21 mouse cellular contexts compared by ENCODE assay signal in genomic region chr5:52550613-52551317, GRCm38 (mm10). TPM values are rescaled to one million over a fixed set of nuclear protein-coding genes. Genes with fewer than 3 reads are reported as not detected.
DNase-seq lines count a peak whose midpoint lies in the region; ATAC-seq and TF ChIP-seq lines count a peak whose summit lies in the region.
"Had no signal": no experiment of that assay in that cellular context is flagged by ENCODE, and none has a peak within 500 bp of the region (broad histone marks: within the 10 kb centered on the region; RNA-seq: fewer than 3 reads in every experiment).

No protein-coding gene starts in this region.

- TF ChIP-seq CTCF in Patski (IDR thresholded peaks at IDR 0.05): no peak

- peak; percentile 23; the same call in 1 of the 2 replicates for ATAC-seq in forebrain, embryonic 12.5 days (ENCODE audit: low FRiP score)
- no peak for ATAC-seq in forebrain, embryonic 11.5 days (replicated peaks; ENCODE audit: low FRiP score)
- no peak for ATAC-seq in Patski
- ATAC-seq in hindbrain, embryonic 14.5 days (ENCODE audit: low FRiP score): peak; percentile 44; the same call in 1 of the 2 replicates
- peak; percentile 70 for ATAC-seq in midbrain, embryonic 16.5 days
- no peak for ATAC-seq in inflammation-experienced regulatory T-cells, adult 6 months
- ATAC-seq: CD4-positive, CD25-positive, alpha-beta regulatory T cell, adult 4 months had no signal

- H3K4me1 ChIP-seq in forebrain, embryonic 12.5 days: no peaks in the 10 kb centered on the region
- no peaks in the 10 kb centered on the region for H3K4me1 ChIP-seq in forebrain, embryonic 11.5 days (replicated peaks; ENCODE audit: control insufficient read depth, insufficient read depth, low read length)
- 0 out of 2 replicates have a peak, but pooled peaks cover 9% of the 10 kb centered on the region for H3K4me1 ChIP-seq in hindbrain, embryonic 14.5 days (replicated peaks; ENCODE audit: control insufficient read depth, insufficient read depth, low read length)
- peaks cover 5% of the 10 kb centered on the region; the same call in 1 of the 2 replicates for H3K4me1 ChIP-seq in midbrain, embryonic 16.5 days (ENCODE audit: control insufficient read depth, insufficient read depth, low read length)
- H3K4me1 ChIP-seq: limb, embryonic 12.5 days; liver, embryonic 13.5 days had no signal

- H3K4me2 ChIP-seq in forebrain, embryonic 12.5 days: no peak overlapping the region
- no peak overlapping the region for H3K4me2 ChIP-seq in forebrain, embryonic 11.5 days (ENCODE audit: low read depth, low read length, severe bottlenecking)
- H3K4me2 ChIP-seq in hindbrain, embryonic 14.5 days (replicated peaks): peak overlapping the region; percentile 21; the same call in 1 of the 2 replicates
- peak overlapping the region; percentile 42 for H3K4me2 ChIP-seq in midbrain, embryonic 16.5 days (ENCODE audit: low read length)
- H3K4me2 ChIP-seq: heart, embryonic 12.5 days; limb, embryonic 12.5 days; liver, embryonic 13.5 days had no signal

- no peak for DNase-seq in forebrain, embryonic 11.5 days (ENCODE audit: low spot score)
- DNase-seq in Patski (ENCODE audit: low read depth, low spot score): peak; percentile 7
- peak; percentile 32 for DNase-seq in hindbrain, embryonic 14.5 days (ENCODE audit: low spot score)
- DNase-seq in urinary bladder, adult 2 months (ENCODE audit: low spot score): no peak
- no peak for DNase-seq in urinary bladder, postnatal 10 days (ENCODE audit: low spot score)
- DNase-seq: cerebellum, adult 11-12 months; kidney, adult 2 months; kidney, postnatal 25 days; layer of hippocampus, adult 9-11 months; liver, embryonic 13.5 days; right cerebral cortex, postnatal 14 days; thymus, postnatal 14 days had no signal

- no peak overlapping the region for H3K27ac ChIP-seq in forebrain, embryonic 12.5 days
- H3K27ac ChIP-seq in forebrain, embryonic 11.5 days (ENCODE audit: low read depth, low read length): no peak overlapping the region
- H3K27ac ChIP-seq in hindbrain, embryonic 14.5 days: peak overlapping the region; percentile 58; the same call in 1 of the 2 replicates
- H3K27ac ChIP-seq in midbrain, embryonic 16.5 days (ENCODE audit: low read length): peak overlapping the region; percentile 40
- H3K27ac ChIP-seq: limb, embryonic 12.5 days; liver, embryonic 13.5 days; stomach, postnatal 0 days had no signal

- CTCF ChIA-PET in Patski (lab: Charles Lee): no interaction called here

- H3K36me3 ChIP-seq in forebrain, embryonic 12.5 days (replicated peaks): no peaks in the 10 kb centered on the region
- H3K36me3 ChIP-seq in forebrain, embryonic 11.5 days (ENCODE audit: control insufficient read depth, insufficient read depth, low read length): no peaks in the 10 kb centered on the region
- no peaks in the 10 kb centered on the region for H3K36me3 ChIP-seq in hindbrain, embryonic 14.5 days (replicated peaks; ENCODE audit: control insufficient read depth, insufficient read depth)
- H3K36me3 ChIP-seq in midbrain, embryonic 16.5 days (ENCODE audit: control insufficient read depth, insufficient read depth, low read length): no peaks in the 10 kb centered on the region
- H3K36me3 ChIP-seq: G1E; heart, embryonic 12.5 days; limb, embryonic 12.5 days; liver, embryonic 13.5 days had no signal

- 88% methylated on average over 13 of the region's 13 CpGs for WGBS in forebrain, embryonic 12.5 days
- WGBS in forebrain, embryonic 11.5 days: 91% methylated on average over 13 of the region's 13 CpGs
- 59% methylated on average over 13 of the region's 13 CpGs for WGBS in hindbrain, embryonic 14.5 days
- WGBS in midbrain, embryonic 16.5 days: 63% methylated on average over 13 of the region's 13 CpGs

- H3K27me3 ChIP-seq in forebrain, embryonic 12.5 days: no peaks in the 10 kb centered on the region
- H3K27me3 ChIP-seq in forebrain, embryonic 11.5 days (ENCODE audit: control insufficient read depth, insufficient read depth, low read length): no peaks in the 10 kb centered on the region
- no peaks in the 10 kb centered on the region for H3K27me3 ChIP-seq in Patski
- no peaks in the 10 kb centered on the region for H3K27me3 ChIP-seq in hindbrain, embryonic 14.5 days (ENCODE audit: control insufficient read depth, insufficient read depth, low read length)
- no peaks in the 10 kb centered on the region for H3K27me3 ChIP-seq in midbrain, embryonic 16.5 days (ENCODE audit: control insufficient read depth, insufficient read depth, low read depth, low read length)
- H3K27me3 ChIP-seq: heart, embryonic 12.5 days; limb, embryonic 12.5 days; liver, embryonic 13.5 days had no signal

- in situ Hi-C loops in Patski (cut with MboI; ENCODE audit: low pct_unique_long_range_greater_than_20kb): no loop called here

- H3K4me3 ChIP-seq in forebrain, embryonic 12.5 days (replicated peaks): no peak overlapping the region
- no peak overlapping the region for H3K4me3 ChIP-seq in forebrain, embryonic 11.5 days (ENCODE audit: low read depth, low read length)
- H3K4me3 ChIP-seq in hindbrain, embryonic 14.5 days (replicated peaks; ENCODE audit: low read length): no peak overlapping the region
- no peak overlapping the region for H3K4me3 ChIP-seq in midbrain, embryonic 16.5 days (ENCODE audit: low read depth, low read length)
- H3K4me3 ChIP-seq: erythroblast, embryonic 14.5 days; heart, embryonic 12.5 days; limb, embryonic 12.5 days; liver, embryonic 13.5 days had no signal

- POLR2A ChIA-PET in Patski (lab: Charles Lee): interaction anchor here (0.8 to 0.9 kb wide), 2 partner anchors 10 kb away, joined by 3 to 4 read pairs; no protein-coding TSS in a partner anchor

- no peak overlapping the region for H3K9ac ChIP-seq in forebrain, embryonic 12.5 days
- H3K9ac ChIP-seq in forebrain, embryonic 11.5 days (ENCODE audit: low read length): no peak overlapping the region
- H3K9ac ChIP-seq in hindbrain, embryonic 14.5 days: peak overlapping the region; percentile 25; the same call in 1 of the 2 replicates
- H3K9ac ChIP-seq in midbrain, embryonic 16.5 days (ENCODE audit: low read depth, low read length): no peak overlapping the region
- H3K9ac ChIP-seq: heart, embryonic 12.5 days; limb, embryonic 12.5 days; liver, embryonic 13.5 days had no signal

- H3K9me3 ChIP-seq in forebrain, embryonic 12.5 days: no peaks in the 10 kb centered on the region
- H3K9me3 ChIP-seq in forebrain, embryonic 11.5 days (ENCODE audit: control insufficient read depth, low read length): no peaks in the 10 kb centered on the region
- H3K9me3 ChIP-seq in hindbrain, embryonic 14.5 days (ENCODE audit: control insufficient read depth, low read length): no peaks in the 10 kb centered on the region
- H3K9me3 ChIP-seq in midbrain, embryonic 16.5 days (replicated peaks; ENCODE audit: control insufficient read depth, low read length, poor library complexity, severe bottlenecking): no peaks in the 10 kb centered on the region
- H3K9me3 ChIP-seq: G1E; heart, embryonic 12.5 days; limb, embryonic 12.5 days; liver, embryonic 13.5 days had no signal

RNA-seq across cellular contexts. Expression of gene Lgi2, which starts 15.5 kb away (rescaled TPM):
- 1.3 and 1.4 TPM in 2 replicates for polyA plus RNA-seq in forebrain, embryonic 12.5 days (2016; fragmentation: Nextera tagmentation; extraction: Ambion mirVana)
- 0.80 and 0.88 TPM in 2 replicates for polyA plus RNA-seq in forebrain, embryonic 11.5 days (2014; fragmentation: Nextera tagmentation; extraction: Ambion mirVana)
- polyA plus RNA-seq in Patski (2021): 0.39 TPM
- polyA plus RNA-seq in hindbrain, embryonic 14.5 days (2014; fragmentation: Nextera tagmentation; extraction: Ambion mirVana): 6.5 and 6.9 TPM in 2 replicates
- 4.3 and 5.6 TPM in 2 replicates for polyA plus RNA-seq in midbrain, embryonic 16.5 days (2015; fragmentation: Nextera tagmentation; extraction: Ambion mirVana)
- 2.0 and 3.3 TPM in 2 replicates for polyA plus RNA-seq in urinary bladder, adult 2 months (2012; rRNA removed)
- polyA plus RNA-seq in inflammation-experienced regulatory T-cells, adult 6 months (2017; shearing (Covaris generic)): not detected
- polyA plus RNA-seq: CD4-positive, CD25-positive, alpha-beta regulatory T cell, adult 4 months; erythroblast, embryonic 14.5 days; G1E had no signal

Comparison
In these comparisons a context has a peak if more than half of its experiments do, and no peak if none do; other contexts are left out.
1. ATAC-seq: peak in forebrain, embryonic 12.5 days (single experiment), hindbrain, embryonic 14.5 days (single experiment) and midbrain, embryonic 16.5 days (single experiment); none in forebrain, embryonic 11.5 days (single experiment), Patski (single experiment) and inflammation-experienced regulatory T-cells, adult 6 months (single experiment).
2. H3K27ac ChIP-seq: peak in hindbrain, embryonic 14.5 days (single experiment) and midbrain, embryonic 16.5 days (single experiment); none in forebrain, embryonic 12.5 days (single experiment) and forebrain, embryonic 11.5 days (single experiment).
3. H3K4me2 ChIP-seq: peak in hindbrain, embryonic 14.5 days (single experiment) and midbrain, embryonic 16.5 days (single experiment); none in forebrain, embryonic 12.5 days (single experiment) and forebrain, embryonic 11.5 days (single experiment).
4. DNase-seq: peak in Patski (single experiment) and hindbrain, embryonic 14.5 days (single experiment); none in forebrain, embryonic 11.5 days (single experiment), urinary bladder, adult 2 months (single experiment) and urinary bladder, postnatal 10 days (single experiment).